Comparison of ENCODE assay signal across 8 mouse cellular contexts in the genomic region with DNA sequence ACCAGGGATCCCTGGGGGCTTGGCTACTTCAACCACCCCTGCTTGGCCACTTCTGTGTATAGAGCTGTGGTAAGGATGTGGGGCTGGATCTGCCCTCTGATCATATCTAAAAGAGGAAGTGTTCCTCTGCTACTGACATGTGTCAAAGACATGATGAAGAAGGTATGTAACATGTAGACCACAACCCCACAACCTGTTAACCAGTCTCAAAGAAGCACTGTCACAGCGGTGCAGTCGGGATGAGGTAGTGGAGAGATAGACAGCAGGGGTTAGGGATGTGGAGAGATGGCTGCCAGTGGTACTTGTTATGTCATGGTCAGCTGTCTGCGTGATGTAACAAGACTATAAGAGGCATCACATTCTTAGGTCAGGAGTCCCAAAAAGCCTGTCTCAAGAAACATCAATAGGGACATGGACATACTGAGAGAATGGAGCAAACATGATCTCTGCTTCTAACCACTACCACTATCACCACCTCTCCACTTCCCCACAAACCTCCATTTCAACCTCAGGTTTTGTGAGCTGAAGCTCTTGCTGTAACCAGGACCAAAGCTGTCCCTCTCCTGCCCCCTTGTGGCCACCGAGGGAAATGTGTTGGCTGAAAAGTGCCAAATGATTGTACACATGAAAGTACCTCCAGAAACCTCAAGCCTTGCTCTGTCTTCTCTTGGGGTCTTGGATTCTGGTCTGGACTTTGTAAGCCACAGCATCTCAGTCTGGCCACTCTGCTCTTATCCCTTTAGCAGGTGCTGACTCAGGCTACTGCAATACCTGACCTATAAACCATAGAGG. TPM values are rescaled to one million over a fixed set of nuclear protein-coding genes. Genes with fewer than 3 reads are reported as not detected.
DNase-seq lines count a peak whose midpoint lies in the region; ATAC-seq and TF ChIP-seq lines count a peak whose summit lies in the region.

No protein-coding gene starts in this region.

- H3K36me3 ChIP-seq in heart, embryonic 11.5 days (ENCODE audit: control insufficient read depth, insufficient read depth, low read length) = no peaks in the 10 kb centered on the region; the same call in 1 of the 2 replicates
- H3K36me3 ChIP-seq in limb, embryonic 13.5 days = peaks cover 15% of the 10 kb centered on the region; the same call in 1 of the 2 replicates
- peaks cover 17% of the 10 kb centered on the region for H3K36me3 ChIP-seq in midbrain, postnatal 0 days (ENCODE audit: insufficient read depth, low read length)

- H3K4me2 ChIP-seq in heart, embryonic 11.5 days = no peak overlapping the region
- no peak overlapping the region for H3K4me2 ChIP-seq in limb, embryonic 13.5 days (replicated peaks)
- no peak overlapping the region for H3K4me2 ChIP-seq in midbrain, postnatal 0 days (ENCODE audit: low read depth, low read length, poor library complexity, severe bottlenecking)

- no peaks in the 10 kb centered on the region for H3K9me3 ChIP-seq in heart, embryonic 11.5 days (replicated peaks; ENCODE audit: control insufficient read depth, low read length)
- H3K9me3 ChIP-seq in limb, embryonic 13.5 days = no peaks in the 10 kb centered on the region
- no peaks in the 10 kb centered on the region for H3K9me3 ChIP-seq in midbrain, postnatal 0 days (ENCODE audit: low read length)

- peak; percentile 99 for TF ChIP-seq CTCF in midbrain, postnatal 0 days (IDR thresholded peaks at IDR 0.05)

- peak; percentile 97 for DNase-seq in heart, adult 11 months
- DNase-seq in embryo, embryonic 9.5 days (ENCODE audit: extremely low spot score) = peak; percentile 84
- DNase-seq in heart, adult 18-20 months = peak; percentile 88 to 95
- DNase-seq in kidney, adult 9 months = peak; percentile 94
- DNase-seq in midbrain, postnatal 0 days (ENCODE audit: low spot score) = peak; percentile 88
- peak; percentile 67 to 83 for DNase-seq in spleen, postnatal 14 days (ENCODE audit: low spot score in 2 of 2)

- no peaks in the 10 kb centered on the region for H3K4me1 ChIP-seq in heart, embryonic 11.5 days (ENCODE audit: control insufficient read depth, insufficient read depth, low read length)
- no peaks in the 10 kb centered on the region for H3K4me1 ChIP-seq in limb, embryonic 13.5 days
- no peaks in the 10 kb centered on the region for H3K4me1 ChIP-seq in midbrain, postnatal 0 days (ENCODE audit: insufficient read depth, low read length)

- H3K27me3 ChIP-seq in heart, embryonic 11.5 days (ENCODE audit: control insufficient read depth, insufficient read depth, low read length) = no peaks in the 10 kb centered on the region
- no peaks in the 10 kb centered on the region for H3K27me3 ChIP-seq in limb, embryonic 13.5 days
- no peaks in the 10 kb centered on the region for H3K27me3 ChIP-seq in midbrain, postnatal 0 days (ENCODE audit: insufficient read depth, low read length)

- WGBS in heart, embryonic 11.5 days (ENCODE audit: insufficient replicate concordance) = 43% methylated on average over 4 of the region's 4 CpGs
- WGBS in limb, embryonic 13.5 days = 53% methylated on average over 4 of the region's 4 CpGs
- 48% methylated on average over 4 of the region's 4 CpGs for WGBS in midbrain, postnatal 0 days

- ATAC-seq in heart, embryonic 11.5 days (replicated peaks; ENCODE audit: insufficient number of reproducible peaks, low FRiP score, low TSS enrichment) = no peak
- ATAC-seq in limb, embryonic 13.5 days (ENCODE audit: low FRiP score, low read depth) = peak; percentile 66; the same call in 1 of the 2 replicates
- ATAC-seq in midbrain, postnatal 0 days (ENCODE audit: low FRiP score) = peak; percentile 78

- H3K27ac ChIP-seq in heart, embryonic 11.5 days (ENCODE audit: low read depth, low read length) = no peak overlapping the region
- H3K27ac ChIP-seq in limb, embryonic 13.5 days = no peak overlapping the region
- peak overlapping the region; percentile 43; the same call in 1 of the 2 replicates for H3K27ac ChIP-seq in midbrain, postnatal 0 days (ENCODE audit: low read depth, low read length)

- no peak overlapping the region for H3K4me3 ChIP-seq in heart, embryonic 11.5 days (ENCODE audit: low read depth, low read length)
- H3K4me3 ChIP-seq in limb, embryonic 13.5 days = no peak overlapping the region
- H3K4me3 ChIP-seq in midbrain, postnatal 0 days (ENCODE audit: low read depth, low read length) = no peak overlapping the region

- H3K9ac ChIP-seq in heart, embryonic 11.5 days (ENCODE audit: low read depth, low read length) = no peak overlapping the region
- H3K9ac ChIP-seq in limb, embryonic 13.5 days = no peak overlapping the region
- H3K9ac ChIP-seq in midbrain, postnatal 0 days (replicated peaks; ENCODE audit: low read length, poor library complexity, severe bottlenecking) = no peak overlapping the region

RNA-seq across cellular contexts. Expression of gene Zfp950, which starts 56.3 kb away (rescaled TPM):
- 25.9 and 26.3 TPM in 2 replicates for polyA plus RNA-seq in heart, embryonic 11.5 days (2014; fragmentation: Nextera tagmentation; extraction: Ambion mirVana)
- 10 to 100 TPM; 11.5 to 14.0 TPM for total RNA-seq in heart, adult 18-20 months (2021)
- 61.7 and 68.4 TPM in 2 replicates for polyA plus RNA-seq in limb, embryonic 13.5 days (2015; fragmentation: Nextera tagmentation; extraction: Ambion mirVana)
- 16.5 and 21.8 TPM in 2 replicates for total RNA-seq in midbrain, postnatal 0 days (2014; rRNA removed)
- polyA plus RNA-seq in midbrain, postnatal 0 days (2015; fragmentation: Nextera tagmentation; extraction: Ambion mirVana) = 29.3 and 35.7 TPM in 2 replicates
